Mouse (Mus musculus) urinary bladder, postnatal 4 days (tissue): ENCODE data around the gene Ostm1.

Experiments
- DNase-seq, 2 experiments: peaks; one replicate each; pipeline ENCODE4 v3.0.0; 2021 to 2022; ENCODE audit warnings: low spot score in 2 of 2

Gene Ostm1

GRCm38 (mm10) chr10:42583157-42583872 is at the start of gene Ostm1, which contains the start of gene Nr2e1:
Gene Ostm1, plus strand, starts transcription at chr10:42583822.
Gene Nr2e1, minus strand, starts transcription at chr10:42583632.
- no peak for DNase-seq

DNA sequence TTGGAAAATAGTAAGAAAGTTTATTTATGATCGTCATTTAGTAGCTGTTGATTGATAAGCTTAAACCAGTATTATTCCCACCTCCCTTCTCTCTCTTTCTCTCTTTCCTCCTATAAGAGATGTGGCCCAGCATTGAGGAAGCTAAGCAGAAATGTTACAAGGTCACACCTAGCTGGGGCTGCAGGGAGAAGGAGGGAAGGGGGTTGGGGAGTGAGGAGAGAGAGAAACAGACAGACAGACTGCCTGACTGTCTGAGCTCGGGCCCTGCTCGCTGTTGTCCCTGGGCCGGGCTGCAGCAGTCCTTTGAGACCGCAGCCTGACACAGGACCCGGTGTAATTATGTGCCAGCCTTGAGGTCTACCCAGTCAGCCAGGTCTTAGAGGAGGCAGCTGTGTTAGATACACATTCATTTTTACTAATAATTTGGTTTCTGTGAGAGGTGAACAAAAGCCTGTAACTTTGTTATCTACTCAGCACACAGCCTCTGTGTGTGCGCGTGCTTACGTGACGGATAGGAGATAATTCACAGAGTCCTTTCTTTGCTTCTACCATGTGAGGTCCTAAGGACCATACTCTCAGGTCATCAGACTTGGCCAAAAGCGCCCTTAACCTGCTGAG is 49.7 kb upstream of the Ostm1 start:
- DNase-seq = no peak

DNA sequence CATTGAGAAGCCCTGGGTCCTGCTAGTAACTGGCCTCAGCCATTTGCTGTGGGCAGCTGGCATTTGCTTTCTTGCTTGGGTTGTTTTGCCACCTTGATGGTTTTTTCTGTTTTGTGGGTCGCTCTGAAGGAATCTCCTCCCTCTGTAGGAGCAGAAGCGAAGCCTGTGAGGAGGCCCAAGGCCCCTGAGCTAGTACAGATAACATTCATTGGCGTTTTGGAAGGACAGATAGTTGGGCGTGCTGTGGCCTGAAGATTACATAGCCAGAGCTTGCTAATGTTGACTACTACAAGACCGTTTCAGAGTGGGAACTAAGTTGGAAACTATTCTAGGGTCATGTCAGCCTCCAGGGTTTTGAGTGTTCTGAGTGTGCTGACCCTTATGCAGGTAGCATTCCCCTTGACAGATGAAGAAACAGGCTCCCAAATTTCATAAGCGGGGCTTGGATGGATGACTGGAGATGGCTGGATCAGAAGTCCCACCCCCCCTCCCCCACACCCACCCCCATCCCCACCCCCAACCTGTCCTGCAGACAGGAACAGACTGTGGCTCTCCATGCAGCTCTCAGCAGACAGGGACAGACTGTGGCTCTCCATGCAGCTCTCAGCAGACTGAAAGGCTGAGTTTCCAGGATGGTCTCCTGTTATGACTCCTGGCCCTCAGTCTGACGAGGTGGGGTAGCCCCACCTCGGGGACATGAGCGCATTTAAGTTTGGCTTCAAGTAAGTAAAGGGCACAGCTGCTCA is 45.9 kb upstream of the Ostm1 start:
- DNase-seq = no peak

DNA sequence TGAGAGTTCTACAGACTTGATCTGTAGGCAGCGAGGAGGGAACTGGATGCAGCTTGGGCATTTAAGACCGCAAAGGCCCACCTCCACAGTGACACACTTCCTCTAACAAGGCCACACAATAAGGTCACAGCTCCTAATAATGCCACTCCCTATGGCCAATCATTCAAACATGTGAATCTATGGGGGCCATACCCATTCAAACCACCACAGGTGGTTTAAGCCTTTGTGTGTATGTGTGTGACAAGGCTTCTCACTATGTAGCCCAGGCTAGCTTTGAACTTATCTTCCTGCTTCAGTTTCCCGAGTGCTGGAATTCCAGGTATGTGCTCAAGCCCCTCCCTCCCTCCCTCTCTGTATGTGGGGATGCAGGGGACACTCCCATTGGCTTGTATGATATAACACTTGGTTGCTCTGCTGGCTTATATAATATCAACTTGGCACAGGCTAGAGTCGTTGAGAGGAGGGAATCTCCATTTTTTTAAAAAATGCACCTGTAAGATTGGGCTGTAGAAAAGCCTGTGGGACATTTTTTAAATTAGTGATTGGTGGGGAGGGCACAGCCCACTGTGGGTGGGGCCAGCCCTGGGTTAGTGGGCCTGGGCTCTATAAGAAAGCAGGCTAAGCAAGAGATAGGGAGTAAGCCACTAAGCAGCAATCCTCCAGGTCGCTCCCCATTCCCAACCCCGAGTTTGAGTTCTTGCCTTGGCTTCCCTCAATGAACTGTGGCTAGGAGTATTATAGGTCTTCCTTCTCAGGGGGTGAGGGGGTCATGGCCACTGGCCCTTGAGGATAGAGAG is 37.7 kb upstream of the Ostm1 start:
- DNase-seq = no peak

GRCm38 (mm10) chr10:42546507-42546906 is 37.1 kb upstream of the Ostm1 start:
- no peak for DNase-seq

DNA sequence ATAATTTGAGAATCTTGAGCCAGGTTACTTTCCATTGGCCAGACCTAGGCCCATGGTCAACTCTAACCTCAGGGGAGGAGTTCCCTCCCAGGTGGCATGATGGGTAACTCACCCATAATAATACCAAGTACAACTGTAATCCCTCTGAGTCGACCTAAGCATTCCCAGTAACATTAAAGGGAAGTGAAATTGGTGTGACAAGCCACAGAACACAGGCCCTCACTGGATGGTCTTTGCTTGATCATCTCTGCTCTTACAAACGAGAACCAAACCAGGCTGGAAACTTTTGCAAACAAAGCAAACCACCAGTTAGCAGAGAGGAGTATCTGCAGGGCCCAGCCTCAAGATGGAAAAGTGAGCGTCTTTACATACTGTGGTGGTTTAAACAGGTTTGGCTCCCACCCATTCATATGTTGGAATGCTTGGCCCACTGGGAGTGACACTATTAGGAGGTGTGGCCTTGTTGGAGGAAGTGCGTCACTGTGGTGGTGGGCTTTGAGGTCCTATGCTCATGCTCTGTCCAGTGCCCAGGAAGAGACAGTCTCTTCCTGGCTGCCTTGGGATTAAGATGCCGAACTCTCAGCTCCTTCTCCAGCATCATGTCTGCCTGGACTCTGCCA is 23.9 kb upstream of the Ostm1 start:
- no peak for DNase-seq

DNA sequence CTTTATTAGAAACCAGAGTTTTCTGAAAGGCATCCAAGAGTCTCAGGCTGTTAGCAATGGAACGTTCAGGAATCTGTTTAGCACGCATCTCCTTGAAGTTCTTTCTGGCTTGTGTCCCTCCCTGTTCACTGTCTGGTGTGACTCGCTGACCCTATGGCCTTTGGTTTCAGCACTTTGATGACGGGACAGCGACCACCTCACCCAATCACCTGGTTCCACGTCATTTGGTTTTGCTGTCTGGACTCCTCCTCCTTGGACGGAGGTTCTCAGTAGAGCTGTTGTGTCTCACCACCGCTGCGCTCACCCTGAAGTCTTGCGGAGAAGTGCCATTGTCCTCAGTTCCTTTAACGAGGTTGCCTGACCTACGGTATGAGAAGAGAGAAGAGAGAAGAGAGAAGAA is 21.4 kb upstream of the Ostm1 start:
- DNase-seq = no peak

DNA sequence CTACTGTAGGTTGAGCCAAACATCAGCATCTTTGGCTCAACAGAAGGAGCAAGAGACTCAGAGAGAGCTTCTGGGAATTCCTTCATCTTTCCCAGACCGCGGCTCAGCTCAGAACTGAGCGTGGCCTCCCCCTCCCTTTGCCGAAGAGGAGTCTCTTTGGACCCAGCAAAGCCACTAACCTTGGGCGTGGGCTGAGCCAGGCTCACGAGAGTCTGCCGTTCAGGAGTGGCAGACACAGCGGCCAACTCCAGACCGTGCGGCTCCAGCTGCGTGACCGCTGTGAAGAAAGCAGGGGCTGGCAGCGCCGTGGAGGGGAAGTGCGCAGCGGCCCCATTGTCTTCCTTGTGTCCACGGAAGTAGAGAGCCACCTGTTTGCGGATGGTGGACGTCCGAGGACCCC is 11.1 kb upstream of the Ostm1 start:
- no peak for DNase-seq

DNA sequence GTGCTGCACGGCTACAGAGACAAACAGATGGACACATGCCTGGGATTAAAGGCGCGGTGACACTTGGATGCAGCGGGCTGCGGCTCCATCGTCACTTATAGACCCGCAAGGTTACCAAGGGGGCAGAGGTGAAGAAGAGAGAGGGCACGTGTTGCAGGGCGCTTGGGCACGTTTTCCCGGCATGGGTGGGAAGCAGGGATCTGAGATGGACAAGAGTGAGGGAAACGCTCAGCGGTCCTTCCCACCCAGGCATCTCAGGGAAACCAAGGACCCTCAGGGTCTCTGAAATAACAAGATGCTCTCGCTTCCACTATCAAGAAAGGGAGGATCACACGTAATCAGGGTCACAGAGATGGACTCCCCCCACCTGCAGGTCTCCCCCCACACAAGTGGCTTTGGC is 10.7 kb upstream of the Ostm1 start:
- no peak for DNase-seq

- DNase-seq = no peak
These were observed 9.0 kb upstream of the Ostm1 start for GRCm38 (mm10) chr10:42574639-42575038.

DNA sequence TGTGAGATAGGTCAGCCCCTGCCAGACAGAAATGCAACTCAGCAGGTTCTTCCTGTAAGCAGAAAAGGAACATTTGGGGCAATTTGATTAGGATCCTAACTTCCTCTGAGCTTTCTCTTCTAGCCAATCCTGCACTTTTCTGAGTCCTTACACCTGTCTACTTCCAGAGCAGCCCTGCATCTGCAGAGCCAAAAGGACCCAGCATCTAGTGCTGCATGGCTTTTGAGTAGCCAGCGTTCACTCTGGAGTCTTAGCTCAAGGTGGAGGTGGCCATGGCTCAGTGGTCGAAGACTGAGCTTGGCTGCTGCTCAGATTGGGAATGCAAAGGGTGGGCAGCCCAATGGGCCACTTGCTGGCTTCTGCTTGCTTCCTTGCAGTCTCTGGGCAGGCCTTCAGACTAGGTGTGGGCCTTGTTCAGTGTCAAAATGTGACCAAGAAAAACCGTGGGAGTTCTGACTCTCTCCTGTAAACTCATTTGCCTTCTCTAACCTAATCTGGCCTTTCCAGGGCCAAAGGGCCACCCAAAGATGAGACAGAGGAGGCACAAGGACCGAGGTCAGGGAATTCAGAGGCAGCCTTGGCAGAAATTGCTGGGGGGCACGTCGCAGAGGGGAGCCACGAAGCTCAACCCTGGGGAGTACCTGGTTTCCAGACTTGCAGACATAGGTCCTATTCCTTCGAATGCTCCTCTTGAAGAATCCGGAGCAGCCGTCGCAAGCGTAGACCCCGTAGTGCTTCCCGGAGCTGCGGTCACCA is 5.9 kb upstream of the Ostm1 start:
- no peak for DNase-seq

GRCm38 (mm10) chr10:42578281-42578675 is 5.3 kb upstream of the Ostm1 start:
- no peak for DNase-seq

- DNase-seq = no peak
These were observed 4.7 kb upstream of the Ostm1 start for GRCm38 (mm10) chr10:42578698-42579474.

DNA sequence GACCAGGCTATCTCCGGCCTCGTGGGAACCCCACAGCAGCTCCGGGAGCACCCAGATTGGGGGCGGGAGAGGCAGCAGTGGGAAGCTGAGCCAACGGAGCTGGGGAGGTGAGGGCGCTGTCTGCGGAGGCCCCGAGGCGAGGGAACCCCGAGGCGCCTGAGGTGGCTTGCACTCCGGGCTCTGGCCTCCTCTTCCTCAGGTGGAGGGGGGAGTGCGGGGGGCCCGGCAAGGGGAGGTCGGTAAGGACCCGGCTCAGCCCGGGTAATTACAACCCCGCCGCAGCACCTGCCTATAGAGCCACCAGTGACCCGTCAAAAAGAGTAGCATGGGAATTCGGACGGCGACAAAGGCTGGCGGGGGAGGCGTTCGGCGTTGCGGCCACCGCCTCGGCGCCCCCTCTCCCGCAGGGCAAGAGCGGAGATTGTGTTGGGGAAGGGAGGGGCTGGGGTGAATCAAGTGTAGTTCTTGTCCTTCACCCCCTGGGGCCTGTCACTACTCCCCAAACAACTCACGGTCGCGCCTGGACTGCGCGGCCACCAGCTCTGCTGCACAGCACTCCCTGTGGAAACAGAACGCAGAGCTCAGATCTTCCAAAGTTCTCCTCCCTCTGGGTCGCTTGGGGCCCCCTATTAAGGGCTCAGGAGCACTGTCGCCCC is 4.0 kb upstream of the Ostm1 start:
- no peak for DNase-seq

DNA sequence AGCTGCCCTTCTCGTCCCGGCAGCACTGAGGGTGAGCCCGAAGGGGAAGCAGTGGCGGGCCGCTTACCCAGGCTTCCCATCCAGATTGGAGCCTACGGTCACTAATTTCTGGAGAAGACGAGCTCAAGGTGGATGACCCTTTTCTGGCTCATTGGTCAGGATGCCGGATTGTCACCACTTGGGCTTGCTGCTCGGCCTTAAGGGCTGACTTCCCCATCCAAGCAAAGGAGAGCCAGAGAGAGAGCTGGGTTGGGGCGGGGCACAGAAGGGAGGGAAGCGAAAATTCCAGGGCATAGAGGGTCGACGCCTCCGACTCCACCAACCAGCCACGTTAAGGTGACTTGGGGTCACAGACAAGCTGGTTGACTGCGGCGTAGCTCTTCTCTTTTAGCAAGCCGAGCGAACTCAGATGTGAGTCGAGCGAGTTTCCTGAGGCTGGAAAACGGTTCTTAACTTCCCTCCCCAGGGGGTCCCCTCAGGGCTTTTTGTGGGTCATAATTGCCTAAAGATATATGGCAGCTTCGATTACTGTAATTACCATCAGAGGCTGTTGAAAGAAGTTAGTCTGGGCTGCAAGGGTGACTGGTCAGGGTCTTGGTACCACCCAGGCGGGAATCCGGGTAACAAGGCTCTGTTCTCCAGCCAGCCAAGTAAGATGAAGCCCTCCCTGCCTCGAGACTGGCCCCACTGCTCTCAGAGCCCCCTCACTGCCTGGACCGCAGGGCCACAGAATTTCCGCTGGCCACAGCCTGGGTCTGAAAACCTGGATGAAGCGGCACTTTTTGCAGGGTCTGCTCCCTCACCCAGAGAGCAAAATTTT is 3.3 kb upstream of the Ostm1 start:
- DNase-seq = no peak

- no peak for DNase-seq
These were observed 2.7 kb upstream of the Ostm1 start for GRCm38 (mm10) chr10:42580951-42581277.

DNA sequence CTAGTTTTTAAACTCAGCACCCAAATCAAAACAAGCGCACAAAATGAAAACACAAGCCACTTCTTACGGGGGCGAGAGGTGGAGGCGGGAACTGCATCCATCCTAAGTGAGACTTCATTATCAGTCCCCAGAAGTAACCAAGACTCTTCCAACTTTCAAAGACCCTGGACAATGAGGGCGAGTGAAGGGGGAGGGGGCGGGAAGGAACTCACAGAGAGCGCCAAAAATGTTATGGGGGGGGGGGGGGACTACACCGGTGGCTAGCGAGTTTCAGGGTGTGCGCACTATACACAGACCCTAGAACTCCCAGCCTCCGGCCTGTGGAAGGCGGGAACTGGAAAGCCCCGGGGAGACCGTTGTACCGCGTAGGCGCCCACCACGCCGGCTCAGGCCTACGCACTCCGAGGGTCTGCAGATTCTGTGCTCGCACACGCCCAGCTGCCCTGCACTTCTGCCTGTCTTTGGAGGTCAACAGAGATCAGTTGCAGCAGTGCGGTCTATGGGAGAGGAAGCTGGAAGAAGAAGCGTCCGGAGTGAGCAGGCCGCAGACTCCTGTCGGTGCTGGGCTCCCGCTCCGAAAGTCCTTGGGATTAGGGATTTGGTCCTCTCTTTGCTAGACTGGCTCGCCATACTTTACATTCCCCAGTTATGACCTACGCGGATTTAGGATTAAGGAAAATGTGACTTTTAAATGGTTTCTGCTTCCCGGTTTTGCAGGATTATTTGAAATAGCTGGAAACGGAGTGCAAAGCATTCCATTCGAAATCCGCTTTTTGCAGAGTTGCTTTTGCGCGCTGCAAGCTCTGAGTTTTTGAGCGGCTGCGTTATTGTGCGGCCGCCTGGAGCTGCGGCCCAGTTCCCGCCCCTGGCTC is 1.7 kb upstream of the Ostm1 start:
- DNase-seq = no peak

DNA sequence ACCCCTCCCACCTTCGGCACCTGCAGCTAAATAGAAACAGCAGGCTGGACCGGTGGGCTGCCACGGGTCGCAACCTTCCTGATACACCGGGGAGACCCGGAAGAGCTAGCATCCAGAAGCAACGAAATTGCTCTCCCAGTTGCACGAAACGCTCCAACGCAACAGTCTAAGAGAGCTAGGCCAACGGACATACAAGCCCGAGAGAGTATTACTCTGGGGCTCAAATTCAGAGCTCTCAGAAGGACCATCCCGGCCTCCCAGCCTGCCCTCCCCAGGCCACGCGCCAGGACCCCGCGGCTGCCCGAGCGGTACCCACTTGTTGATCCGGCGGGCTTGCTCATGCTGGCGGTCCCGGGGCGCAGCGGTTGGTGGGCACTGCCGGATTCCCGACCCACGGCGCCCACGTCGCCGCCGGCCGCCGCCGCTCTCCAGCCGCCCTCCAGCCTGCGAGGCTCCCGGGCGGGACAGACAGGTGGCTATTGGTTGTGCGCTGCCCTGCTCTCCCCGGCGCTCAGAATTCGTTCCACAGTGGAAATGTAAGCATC is 984 bp upstream of the Ostm1 start:
- no peak for DNase-seq
